Mouse (Mus musculus): ENCODE measurements at regions not wholly inside any gene's neighbourhood (a gene's known extent, or its start where the extent isn't known, plus 50 kb on each side); places are given as distances from the start of the nearest gene placed in this dataset.

DNA sequence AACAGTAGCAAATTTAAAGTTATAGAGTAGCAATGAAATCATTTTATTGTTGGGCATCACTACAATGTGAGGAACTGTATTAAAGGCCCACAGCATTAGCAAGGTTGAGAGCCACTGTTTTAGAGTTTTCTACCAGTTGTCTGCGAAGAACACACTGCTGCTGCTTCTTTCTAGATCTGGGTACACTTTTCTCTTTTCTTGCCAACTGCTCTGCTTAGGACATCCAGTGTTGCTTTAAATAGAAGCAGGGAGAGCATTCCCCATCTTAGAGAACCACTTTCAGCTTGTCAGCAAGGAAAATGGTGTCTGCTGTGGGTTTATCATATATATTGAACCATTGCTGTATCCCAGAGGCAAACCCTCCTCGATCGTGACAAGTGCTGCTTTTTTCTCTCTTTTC is 131.0 kb upstream of the Nxpe4 start:
- TF ChIP-seq POLR2A (IDR thresholded peaks at IDR 0.05; ENCODE audit: extremely low read depth, insufficient read depth, low read length) = no peak
- TF ChIP-seq CTCF (IDR thresholded peaks at IDR 0.05; ENCODE audit: extremely low read depth, insufficient read depth, low read length) = no peak
- Histone ChIP-seq H3K4me3 (ENCODE audit: insufficient read depth, low read length) (no peak overlapping the region), H3K4me1 (ENCODE audit: control insufficient read depth, insufficient read depth, low read length) (no peaks in the 10 kb centered on the region; the same call in 1 of the 2 replicates), H3K27ac (ENCODE audit: insufficient read depth, low read length) (no peak overlapping the region)

DNA sequence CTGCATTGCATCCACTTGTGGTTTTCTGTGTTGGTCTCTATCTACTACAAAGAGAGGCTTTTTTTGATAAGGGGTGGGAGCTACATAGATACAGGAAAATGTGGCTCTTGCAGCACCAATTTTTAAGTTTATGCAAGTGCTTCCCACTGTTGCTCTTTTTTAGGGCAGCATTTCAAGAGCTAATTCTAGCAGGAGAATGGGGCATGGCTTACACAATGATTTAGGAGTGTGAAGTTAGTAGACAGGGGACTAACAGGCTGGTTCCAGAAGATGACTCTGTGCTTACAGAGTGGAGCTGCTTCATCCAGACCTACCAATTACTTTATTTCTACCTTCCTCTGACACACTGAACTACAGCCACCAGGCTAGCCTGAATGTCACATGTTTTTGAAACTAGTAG is 125.9 kb upstream of the Nxpe4 start:
- Histone ChIP-seq H3K4me1 (ENCODE audit: control insufficient read depth, insufficient read depth, low read length) (no peaks in the 10 kb centered on the region; the same call in 1 of the 2 replicates), H3K27ac (ENCODE audit: insufficient read depth, low read length) (no peak overlapping the region), H3K4me3 (ENCODE audit: insufficient read depth, low read length) (no peak overlapping the region)
- TF ChIP-seq CTCF (IDR thresholded peaks at IDR 0.05; ENCODE audit: extremely low read depth, insufficient read depth, low read length) (no peak), POLR2A (IDR thresholded peaks at IDR 0.05; ENCODE audit: extremely low read depth, insufficient read depth, low read length) (no peak)

DNA sequence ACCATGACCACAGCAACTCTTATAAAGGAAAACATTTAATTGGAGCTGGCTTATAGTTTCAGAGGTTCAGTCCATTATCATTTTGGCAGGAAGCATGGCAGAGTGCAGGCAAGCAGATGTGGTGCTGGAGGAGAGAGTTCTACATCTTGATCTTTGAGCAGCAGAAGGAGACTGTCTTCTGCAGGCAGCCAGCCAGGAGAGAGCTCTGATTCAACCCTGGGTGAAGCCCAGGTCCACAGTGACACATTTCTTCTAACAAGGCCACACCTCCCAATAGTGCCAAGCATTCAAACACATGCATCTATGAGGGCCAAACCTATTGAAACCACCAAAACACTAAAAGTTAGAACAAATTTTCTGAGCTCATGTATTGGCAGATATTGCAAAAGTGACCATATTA is 117.0 kb upstream of the Nxpe4 start:
- H3K4me1 ChIP-seq (ENCODE audit: control insufficient read depth, insufficient read depth, low read length) = peaks cover 3% of the 10 kb centered on the region; the same call in 1 of the 2 replicates
- H3K4me3 ChIP-seq (ENCODE audit: insufficient read depth, low read length) = no peak overlapping the region
- TF ChIP-seq POLR2A (IDR thresholded peaks at IDR 0.05; ENCODE audit: extremely low read depth, insufficient read depth, low read length) (no peak), CTCF (IDR thresholded peaks at IDR 0.05; ENCODE audit: extremely low read depth, insufficient read depth, low read length) (no peak)
- H3K27ac ChIP-seq (ENCODE audit: insufficient read depth, low read length) = no peak overlapping the region

DNA sequence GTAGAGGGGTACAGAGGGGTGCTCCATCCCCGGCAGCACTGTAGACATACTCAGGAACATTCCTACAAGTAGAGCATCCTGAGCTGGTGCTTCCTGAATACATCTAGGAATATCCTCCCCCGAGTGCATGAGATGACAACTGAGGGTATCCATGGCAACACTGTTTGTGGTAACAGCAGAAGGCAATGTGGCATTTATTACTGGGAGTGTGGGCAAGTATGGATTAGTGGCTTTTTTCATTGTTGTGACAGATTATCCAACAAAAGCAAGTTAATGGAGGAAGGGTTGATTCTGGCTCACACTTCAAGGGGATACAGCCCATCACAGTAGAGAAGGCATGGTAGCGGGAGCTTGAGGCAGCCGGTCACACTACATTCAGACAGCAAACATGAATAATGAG is 114.0 kb upstream of the Nxpe4 start:
- Histone ChIP-seq H3K4me1 (ENCODE audit: control insufficient read depth, insufficient read depth, low read length) (peaks cover 3% of the 10 kb centered on the region; the same call in 1 of the 2 replicates), H3K27ac (ENCODE audit: insufficient read depth, low read length) (no peak overlapping the region), H3K4me3 (ENCODE audit: insufficient read depth, low read length) (no peak overlapping the region)
- TF ChIP-seq CTCF (IDR thresholded peaks at IDR 0.05; ENCODE audit: extremely low read depth, insufficient read depth, low read length) = no peak
- no peak for TF ChIP-seq POLR2A (IDR thresholded peaks at IDR 0.05; ENCODE audit: extremely low read depth, insufficient read depth, low read length)

DNA sequence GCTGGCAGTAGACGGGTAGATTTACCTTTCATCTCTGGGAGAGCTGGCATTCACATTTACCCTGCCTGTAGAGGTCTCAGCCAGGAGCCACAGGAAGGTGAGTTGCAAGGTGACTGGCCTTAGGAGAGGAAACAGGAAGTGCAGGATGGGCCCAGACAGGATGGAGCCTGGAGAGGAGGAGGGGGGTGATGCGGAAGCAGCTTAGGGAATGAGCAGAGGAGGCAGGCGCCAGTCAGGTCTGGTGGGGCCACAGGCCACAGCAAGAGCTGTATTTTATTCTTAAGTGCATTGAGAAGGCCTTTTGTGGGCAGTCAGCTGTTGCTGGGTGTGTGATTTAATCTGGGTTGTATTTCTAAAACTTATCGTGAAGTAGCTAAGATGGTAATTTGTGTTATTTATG is 108.2 kb upstream of the Nxpe4 start:
- no peak for TF ChIP-seq CTCF (IDR thresholded peaks at IDR 0.05; ENCODE audit: extremely low read depth, insufficient read depth, low read length)
- TF ChIP-seq POLR2A (IDR thresholded peaks at IDR 0.05; ENCODE audit: extremely low read depth, insufficient read depth, low read length) = no peak
- no peaks in the 10 kb centered on the region for H3K4me1 ChIP-seq (ENCODE audit: control insufficient read depth, insufficient read depth, low read length)
- H3K27ac ChIP-seq (ENCODE audit: insufficient read depth, low read length) = no peak overlapping the region
- no peak overlapping the region for H3K4me3 ChIP-seq (ENCODE audit: insufficient read depth, low read length)

DNA sequence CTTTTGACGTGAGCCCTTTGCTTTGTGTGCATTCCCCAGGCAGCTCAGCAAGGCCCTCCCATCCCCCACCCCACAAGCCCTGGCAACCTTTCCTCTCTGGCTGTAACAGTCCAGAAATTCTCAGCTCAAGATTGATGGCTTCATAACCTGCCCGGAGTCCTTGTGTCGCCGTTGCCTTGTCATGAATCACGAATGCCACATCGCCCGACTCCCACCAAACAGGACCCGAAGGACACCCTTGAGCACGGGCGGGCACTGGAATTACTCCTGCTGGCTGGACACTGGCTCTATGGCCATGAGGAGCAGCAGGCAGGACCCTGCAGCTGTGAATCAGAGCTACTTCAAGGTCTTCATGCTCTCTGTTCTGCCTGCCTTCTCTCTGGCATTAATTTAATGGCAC is 106.6 kb upstream of the Nxpe4 start:
- Histone ChIP-seq H3K4me3 (ENCODE audit: insufficient read depth, low read length) (no peak overlapping the region), H3K27ac (ENCODE audit: insufficient read depth, low read length) (no peak overlapping the region), H3K4me1 (ENCODE audit: control insufficient read depth, insufficient read depth, low read length) (no peaks in the 10 kb centered on the region)
- no peak for TF ChIP-seq POLR2A (IDR thresholded peaks at IDR 0.05; ENCODE audit: extremely low read depth, insufficient read depth, low read length)
- no peak for TF ChIP-seq CTCF (IDR thresholded peaks at IDR 0.05; ENCODE audit: extremely low read depth, insufficient read depth, low read length)

DNA sequence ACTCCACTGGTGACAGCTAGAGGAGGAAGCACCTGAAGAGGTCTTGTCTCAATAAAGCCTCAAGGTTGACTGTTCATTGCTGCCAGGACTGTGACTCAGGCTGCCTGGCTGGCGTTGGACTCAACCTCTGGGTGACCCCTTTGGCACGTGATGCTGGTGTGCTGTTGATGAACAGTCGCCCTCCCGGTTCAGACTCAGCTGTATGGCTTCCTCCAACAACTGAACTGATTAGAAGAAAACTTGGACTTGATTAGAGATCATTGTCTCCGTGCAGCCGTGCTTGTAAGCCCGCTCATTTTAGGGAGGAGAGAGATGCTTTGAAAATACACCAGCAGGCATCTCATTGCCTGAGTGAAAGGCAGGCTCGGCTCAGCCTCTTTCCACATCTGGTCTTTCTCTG is 103.2 kb upstream of the Nxpe4 start:
- Histone ChIP-seq H3K27ac (ENCODE audit: insufficient read depth, low read length) (no peak overlapping the region), H3K4me3 (ENCODE audit: insufficient read depth, low read length) (no peak overlapping the region), H3K4me1 (ENCODE audit: control insufficient read depth, insufficient read depth, low read length) (no peaks in the 10 kb centered on the region)
- TF ChIP-seq CTCF (IDR thresholded peaks at IDR 0.05; ENCODE audit: extremely low read depth, insufficient read depth, low read length) (no peak), POLR2A (IDR thresholded peaks at IDR 0.05; ENCODE audit: extremely low read depth, insufficient read depth, low read length) (no peak)

DNA sequence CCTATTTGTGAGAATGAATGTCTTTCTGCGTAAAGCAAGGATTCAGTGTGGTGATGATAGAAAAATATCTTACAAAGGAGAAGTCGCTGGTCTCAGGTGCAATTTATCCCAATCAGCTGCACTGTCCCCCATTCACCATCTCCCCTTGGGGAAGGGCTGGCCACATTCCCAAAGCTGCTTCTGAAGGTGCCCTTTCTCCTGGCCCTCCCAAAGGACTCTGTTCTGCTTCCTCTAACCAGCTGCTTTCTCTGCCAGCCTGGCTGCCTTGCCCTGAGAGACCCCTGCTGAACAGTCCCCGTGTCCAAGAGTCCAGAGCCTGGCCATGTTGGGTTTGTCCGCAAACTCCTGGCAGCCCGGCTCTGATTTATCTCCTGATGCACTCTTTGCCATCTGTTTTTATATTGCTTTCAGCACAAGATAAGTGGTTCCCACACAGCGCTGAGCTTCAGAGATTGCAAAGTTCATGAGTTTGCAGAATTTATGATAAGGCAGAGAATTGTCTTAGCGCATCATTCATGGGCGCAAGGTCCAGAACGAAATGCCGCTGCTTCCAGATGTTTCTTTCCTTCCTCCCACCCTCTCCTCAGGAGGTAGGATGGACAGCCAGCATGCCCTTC is 102.2 kb upstream of the Nxpe4 start:
- H3K4me3 ChIP-seq (ENCODE audit: insufficient read depth, low read length) = no peak overlapping the region
- H3K27ac ChIP-seq (ENCODE audit: insufficient read depth, low read length) = no peak overlapping the region
- no peaks in the 10 kb centered on the region for H3K4me1 ChIP-seq (ENCODE audit: control insufficient read depth, insufficient read depth, low read length)
- TF ChIP-seq CTCF (IDR thresholded peaks at IDR 0.05; ENCODE audit: extremely low read depth, insufficient read depth, low read length) = no peak
- no peak for TF ChIP-seq POLR2A (IDR thresholded peaks at IDR 0.05; ENCODE audit: extremely low read depth, insufficient read depth, low read length)

DNA sequence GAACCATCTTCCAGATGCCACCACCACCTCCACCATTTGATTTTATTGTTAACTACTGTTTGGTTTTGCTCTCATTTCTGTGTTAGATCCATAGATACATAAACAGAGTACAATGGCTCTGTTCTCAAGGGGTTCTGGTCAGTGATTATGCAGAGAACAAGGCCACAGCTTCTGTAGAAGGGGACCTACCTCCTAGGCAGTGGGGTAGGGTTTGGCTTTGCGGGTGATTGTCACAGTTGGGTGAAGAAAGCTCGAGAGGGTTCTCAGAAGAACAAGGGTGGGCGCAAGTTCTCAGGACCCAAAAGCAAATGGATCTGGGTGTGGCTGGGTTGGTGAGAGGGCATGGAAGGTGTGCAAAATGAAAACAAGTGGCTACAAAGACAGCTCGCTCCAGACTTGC is 100.8 kb upstream of the Nxpe4 start:
- no peak overlapping the region for H3K4me3 ChIP-seq (ENCODE audit: insufficient read depth, low read length)
- TF ChIP-seq CTCF (IDR thresholded peaks at IDR 0.05; ENCODE audit: extremely low read depth, insufficient read depth, low read length) (no peak), POLR2A (IDR thresholded peaks at IDR 0.05; ENCODE audit: extremely low read depth, insufficient read depth, low read length) (no peak)
- no peaks in the 10 kb centered on the region for H3K4me1 ChIP-seq (ENCODE audit: control insufficient read depth, insufficient read depth, low read length)
- no peak overlapping the region for H3K27ac ChIP-seq (ENCODE audit: insufficient read depth, low read length)

DNA sequence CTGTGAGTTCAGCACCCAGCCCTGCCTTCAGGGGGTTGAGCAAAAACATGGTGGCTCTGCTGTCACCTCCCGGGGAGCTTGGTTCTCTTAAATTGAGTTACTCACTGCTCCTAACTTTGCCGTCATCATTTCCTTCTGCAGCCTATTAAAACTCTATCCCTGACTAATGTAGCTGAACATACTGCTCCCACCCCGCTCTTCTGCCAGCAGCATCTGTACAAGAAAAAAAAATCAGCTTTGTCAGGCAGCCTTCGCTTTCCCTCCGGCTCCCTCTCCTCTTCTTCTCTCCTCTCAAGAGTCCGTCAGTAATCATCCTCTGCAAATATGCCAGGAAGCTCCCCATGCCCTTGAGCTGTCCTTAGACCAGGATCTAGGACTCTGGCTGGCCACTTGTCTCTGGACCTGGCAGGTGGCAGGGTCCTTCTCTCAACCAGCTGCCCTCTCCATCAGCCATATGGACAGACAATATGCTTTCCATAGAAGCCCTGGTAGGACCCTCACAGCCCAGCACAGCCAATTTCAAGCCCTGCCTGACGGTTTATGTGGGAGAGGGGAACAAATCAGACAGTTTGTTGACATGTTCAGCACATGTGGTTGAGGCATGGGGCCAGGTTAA is 95.0 kb upstream of the Nxpe4 start:
- H3K4me1 ChIP-seq (ENCODE audit: control insufficient read depth, insufficient read depth, low read length) = no peaks in the 10 kb centered on the region; the same call in 1 of the 2 replicates

More for the DNA sequence above, 95.0 kb upstream of the Nxpe4 start:
- TF ChIP-seq POLR2A (IDR thresholded peaks at IDR 0.05; ENCODE audit: extremely low read depth, insufficient read depth, low read length) (no peak), CTCF (IDR thresholded peaks at IDR 0.05; ENCODE audit: extremely low read depth, insufficient read depth, low read length) (no peak)
- H3K27ac ChIP-seq (ENCODE audit: insufficient read depth, low read length) = 0 out of 2 replicates have a peak overlapping the region, but pooled peaks have one; percentile 12
- H3K4me3 ChIP-seq (ENCODE audit: insufficient read depth, low read length) = no peak overlapping the region
